Mouse (Mus musculus) ES-E14 (cell line): Measurements from ENCODE around the gene Traf3ip1. TPM values are rescaled to one million over a fixed set of nuclear protein-coding genes. Genes with fewer than 3 reads are reported as not detected.

Experiments used
- DNase-seq: peaks from one replicate; pipeline ENCODE4 v3.0.0-alpha.2; 2013; ENCODE audit warnings: low read depth, low spot score
- H3K27ac ChIP-seq: 2 replicates; pipeline ENCODE4 v1.5.1; 2012; ENCODE audit warnings: low read depth, mild to moderate bottlenecking, low read length, moderate library complexity, mixed read lengths; ENCODE audit not compliant: poor library complexity, insufficient read depth, severe bottlenecking
- H3K36me3 ChIP-seq: 2 replicates; pipeline ENCODE4 v1.6.1; 2012; ENCODE audit warnings: mild to moderate bottlenecking, low read length, moderate library complexity, mixed read lengths; ENCODE audit not compliant: control insufficient read depth, poor library complexity, insufficient read depth, severe bottlenecking
- H3K4me1 ChIP-seq, 2 experiments: fragments of 150-350 bp in 1 of 2; sonication (generic) in 1 of 2; 2 replicates each; pipeline ENCODE4 v1.6.1; 2012; ENCODE audit warnings: low read length in 2 of 2, mild to moderate bottlenecking in 1 of 2, mixed read lengths in 1 of 2; ENCODE audit not compliant: control insufficient read depth in 2 of 2, insufficient read depth in 2 of 2, poor library complexity in 1 of 2
- H3K4me3 ChIP-seq, 2 experiments: fragments of 150-350 bp in 1 of 2; sonication (generic) in 1 of 2; 2 replicates each; pipeline ENCODE4 v1.5.1; 2012; ENCODE audit warnings: low read length in 2 of 2, low read depth in 1 of 2, mild to moderate bottlenecking in 1 of 2, mixed read lengths in 1 of 2; ENCODE audit not compliant: insufficient read depth in 1 of 2, poor library complexity in 1 of 2, severe bottlenecking in 1 of 2
- H3K9ac ChIP-seq: 2 replicates; pipeline ENCODE4 v1.6.1; 2012; ENCODE audit warnings: low read depth, mild to moderate bottlenecking, low read length, mixed read lengths; ENCODE audit not compliant: poor library complexity, insufficient read depth, severe bottlenecking
- H3K9me3 ChIP-seq: fragments of 150-350 bp; sonication (generic); 2 replicates; pipeline ENCODE4 v1.6.1; 2012; ENCODE audit warnings: low read depth, mild to moderate bottlenecking, low read length; ENCODE audit not compliant: control insufficient read depth, insufficient read depth
- CHD2 ChIP-seq: IDR thresholded peaks from 2 replicates; pipeline ENCODE4 v1.6.1; 2014; ENCODE audit warnings: mild to moderate bottlenecking, low read depth, low read length, inconsistent platforms
- HCFC1 ChIP-seq: IDR thresholded peaks from 2 replicates; pipeline ENCODE4 v1.6.1; 2012; ENCODE audit warnings: low read length, inconsistent platforms, borderline replicate concordance; ENCODE audit not compliant: insufficient read depth
- MAFK ChIP-seq: IDR thresholded peaks from 2 replicates; pipeline ENCODE4 v1.6.1; 2014; ENCODE audit warnings: mild to moderate bottlenecking, low read depth, low read length, inconsistent platforms; ENCODE audit not compliant: insufficient read depth
- ZC3H11A ChIP-seq: IDR thresholded peaks from 2 replicates; pipeline ENCODE4 v1.6.1; 2012; ENCODE audit warnings: low read depth, mild to moderate bottlenecking, inconsistent platforms, low read length, borderline replicate concordance
- ZNF384 ChIP-seq: IDR thresholded peaks from 2 replicates; pipeline ENCODE4 v1.6.1; 2012; ENCODE audit warnings: low read depth, low read length, inconsistent platforms
- in situ Hi-C, 2 experiments: fragments of 600-800 bp; cut with MboI; formaldehyde crosslinking; loops; one replicate each; pipeline ENCODE4 v1.15.1; 2025; ENCODE audit warnings: low sequenced_read_pairs in 2 of 2, inconsistent platforms in 1 of 2; ENCODE audit not compliant: unreplicated experiment in 2 of 2
- total RNA-seq: library from RNA; depleted of rRNA; stranded (reverse); fragments of 300-350 nt; gene quantifications from 2 replicates; pipeline ENCODE4 v1.2.3, GENCODE M21; 2012

Gene Traf3ip1
- total RNA-seq, 1 experiment: 7.9 TPM

- TF ChIP-seq HCFC1 (no peak), CHD2 (no peak), ZNF384 (no peak), ZC3H11A (no peak), MAFK (no peak)
- H3K9ac ChIP-seq: no peak overlapping the region
- no peaks in the 10 kb centered on the region for H3K9me3 ChIP-seq
- in situ Hi-C loops: no loop called here
- H3K36me3 ChIP-seq: no peaks in the 10 kb centered on the region
- no peaks in the 10 kb centered on the region; a peak in 1 of 4 replicates for H3K4me1 ChIP-seq
- no peak overlapping the region for H3K27ac ChIP-seq
- no peak overlapping the region for H3K4me3 ChIP-seq
- DNase-seq: no peak
These were observed 39.5 kb upstream of the Traf3ip1 start for GRCm38 (mm10) chr1:91454927-91455326.

GRCm38 (mm10) chr1:91455661-91456161, 38.7 kb upstream of the Traf3ip1 start:
- no peak overlapping the region for H3K27ac ChIP-seq
- H3K9me3 ChIP-seq: no peaks in the 10 kb centered on the region
- no peaks in the 10 kb centered on the region; a peak in 1 of 4 replicates for H3K4me1 ChIP-seq
- no peak overlapping the region for H3K4me3 ChIP-seq
- no peaks in the 10 kb centered on the region for H3K36me3 ChIP-seq
- DNase-seq: no peak
- in situ Hi-C loops: no loop called here
- H3K9ac ChIP-seq: no peak overlapping the region
- TF ChIP-seq ZNF384: no peak
- TF ChIP-seq HCFC1: no peak
- TF ChIP-seq ZC3H11A: no peak
- no peak for TF ChIP-seq MAFK
- no peak for TF ChIP-seq CHD2

- in situ Hi-C loops: no loop called here
- TF ChIP-seq ZNF384 (no peak), MAFK (no peak), CHD2 (no peak), ZC3H11A (no peak), HCFC1 (no peak)
- H3K36me3 ChIP-seq: no peaks in the 10 kb centered on the region
- no peak overlapping the region for H3K4me3 ChIP-seq
- no peak overlapping the region for H3K27ac ChIP-seq
- no peaks in the 10 kb centered on the region for H3K9me3 ChIP-seq
- no peak for DNase-seq
- H3K4me1 ChIP-seq: no peaks in the 10 kb centered on the region; a peak in 1 of 4 replicates
- no peak overlapping the region for H3K9ac ChIP-seq
These were observed 38.1 kb upstream of the Traf3ip1 start for GRCm38 (mm10) chr1:91456301-91456801.

GRCm38 (mm10) chr1:91457116-91457515, 37.3 kb upstream of the Traf3ip1 start:
- in situ Hi-C loops: no loop called here
- no peaks in the 10 kb centered on the region for H3K9me3 ChIP-seq
- no peak for DNase-seq
- H3K4me1 ChIP-seq: no peaks in the 10 kb centered on the region; a peak in 1 of 4 replicates
- H3K9ac ChIP-seq: no peak overlapping the region
- H3K4me3 ChIP-seq: no peak overlapping the region
- H3K36me3 ChIP-seq: no peaks in the 10 kb centered on the region
- TF ChIP-seq HCFC1 (no peak), MAFK (no peak), ZC3H11A (no peak), ZNF384 (no peak), CHD2 (no peak)
- H3K27ac ChIP-seq: no peak overlapping the region

GRCm38 (mm10) chr1:91457698-91458097, 36.7 kb upstream of the Traf3ip1 start:
- no peak for DNase-seq
- no peak for TF ChIP-seq MAFK
- TF ChIP-seq CHD2: no peak
- no peak for TF ChIP-seq ZC3H11A
- no peak for TF ChIP-seq HCFC1
- no peak for TF ChIP-seq ZNF384
- H3K9ac ChIP-seq: no peak overlapping the region
- in situ Hi-C loops: no loop called here
- no peak overlapping the region for H3K4me3 ChIP-seq
- H3K4me1 ChIP-seq: no peaks in the 10 kb centered on the region; a peak in 1 of 4 replicates
- H3K27ac ChIP-seq: no peak overlapping the region
- H3K9me3 ChIP-seq: no peaks in the 10 kb centered on the region
- no peaks in the 10 kb centered on the region for H3K36me3 ChIP-seq
